Mouse (Mus musculus) embryonic facial prominence, embryonic 13.5 days (tissue): ENCODE results near the gene Hs6st3. TPM values are rescaled to one million over a fixed set of nuclear protein-coding genes. Genes with fewer than 3 reads are reported as not detected.

ENCODE experiments used
- ATAC-seq: fragments of 200-750 bp; cut with Nextera tagmentation; 2 replicates; pipeline ENCODE4 v1.8.0; 2017; ENCODE audit warnings: low read depth; ENCODE audit not compliant: insufficient number of reproducible peaks, insufficient read depth, low FRiP score, low TSS enrichment
- H3K27ac ChIP-seq: fragments of 300-500 bp; sonication (generic); 2 replicates; pipeline ENCODE4 v1.5.1; 2015; ENCODE audit warnings: moderate library complexity, mild to moderate bottlenecking, inconsistent platforms
- H3K27me3 ChIP-seq: fragments of 300-500 bp; sonication (generic); 2 replicates; pipeline ENCODE4 v1.6.1; 2015; ENCODE audit warnings: mild to moderate bottlenecking, inconsistent platforms
- H3K36me3 ChIP-seq: fragments of 300-500 bp; sonication (generic); 2 replicates; pipeline ENCODE4 v1.6.1; 2015; ENCODE audit warnings: mild to moderate bottlenecking, inconsistent platforms
- H3K4me1 ChIP-seq: fragments of 300-500 bp; sonication (generic); 2 replicates; pipeline ENCODE4 v1.6.1; 2015; ENCODE audit warnings: inconsistent platforms
- H3K4me2 ChIP-seq: fragments of 300-500 bp; sonication (generic); 2 replicates; pipeline ENCODE4 v1.6.1; 2015; ENCODE audit warnings: moderate library complexity, mild to moderate bottlenecking, inconsistent platforms
- H3K4me3 ChIP-seq: fragments of 300-500 bp; sonication (generic); 2 replicates; pipeline ENCODE4 v1.5.1; 2015; ENCODE audit warnings: mild to moderate bottlenecking, inconsistent platforms
- H3K9ac ChIP-seq: fragments of 300-500 bp; sonication (generic); 2 replicates; pipeline ENCODE4 v1.6.1; 2015; ENCODE audit warnings: mild to moderate bottlenecking, inconsistent platforms
- H3K9me3 ChIP-seq: fragments of 300-500 bp; sonication (generic); 2 replicates; pipeline ENCODE4 v1.6.1; 2016; ENCODE audit warnings: inconsistent platforms
- WGBS: fragments of 180-500 bp; shearing (Covaris S2); methylation state at CpG from one replicate; pipeline ENCODE4 v1.1.7; 2015; ENCODE audit warnings: mixed read lengths; 5-methylcytosine and 5-hydroxymethylcytosine counted together
- polyA plus RNA-seq: library from polyadenylated mRNA; unstranded; fragments of >200 nt; fragmentation: Nextera tagmentation; extraction: Ambion mirVana; gene quantifications from 2 replicates; pipeline ENCODE4 v1.2.1, GENCODE M21; 2015

Hs6st3 gene
- 0.27 and 0.30 TPM in 2 replicates for polyA plus RNA-seq

DNA sequence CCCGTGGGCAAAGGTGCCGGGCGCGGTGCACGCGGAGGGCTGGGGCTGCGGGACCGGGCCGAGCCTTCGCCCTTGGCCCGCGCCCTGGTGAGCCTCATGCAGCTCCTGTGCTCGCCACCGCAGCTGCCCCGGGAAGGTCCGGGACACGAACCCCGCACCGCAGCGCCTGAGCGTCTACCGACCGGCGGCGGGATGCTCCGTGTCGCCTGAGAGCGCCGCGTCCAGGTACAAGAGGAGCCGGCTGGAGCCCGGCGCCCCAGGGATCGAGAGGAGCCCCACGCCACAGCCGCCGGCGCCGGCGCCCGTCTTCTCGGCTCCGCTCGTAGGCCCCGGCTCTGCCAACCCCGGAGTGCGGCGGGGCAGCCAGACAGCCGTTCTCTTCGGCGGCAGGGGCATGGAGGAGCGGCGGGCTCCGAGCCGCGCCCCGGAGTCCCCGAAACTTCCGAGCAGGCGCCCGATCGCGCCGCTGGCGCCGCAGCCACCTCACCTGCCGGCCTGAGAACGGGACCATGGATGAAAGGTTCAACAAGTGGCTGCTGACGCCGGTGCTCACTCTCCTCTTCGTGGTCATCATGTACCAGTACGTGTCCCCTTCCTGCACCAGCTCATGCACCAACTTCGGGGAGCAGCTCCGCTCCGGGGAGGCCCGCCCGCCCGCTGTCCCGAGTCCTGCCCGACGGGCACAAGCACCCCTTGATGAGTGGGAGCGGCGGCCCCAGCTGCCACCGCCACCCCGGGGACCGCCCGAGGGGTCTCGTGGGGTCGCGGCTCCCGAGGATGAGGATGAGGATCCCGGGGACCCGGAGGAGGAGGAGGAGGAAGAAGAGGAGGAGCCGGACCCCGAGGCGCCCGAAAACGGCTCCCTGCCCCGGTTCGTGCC is at the start of gene Hs6st3:
TSS of gene Hs6st3 (plus strand) at position 436 of the 880 bp plus-strand sequence.
- WGBS: under 1% methylated on average over 100 of the region's 100 CpGs
- Histone ChIP-seq H3K4me1 (peaks cover 15% of the 10 kb centered on the region), H3K27me3 (peaks cover 78% of the 10 kb centered on the region), H3K9ac (peak within 1 kb of the TSS; percentile 76), H3K27ac (no peak within 1 kb of the TSS), H3K4me2 (peak within 1 kb of the TSS; percentile 98), H3K9me3 (no peaks in the 10 kb centered on the region), H3K4me3 (peak within 1 kb of the TSS; percentile 71), H3K36me3 (no peaks in the 10 kb centered on the region)
- ATAC-seq: peak; percentile 15; the same call in 1 of the 2 replicates

DNA sequence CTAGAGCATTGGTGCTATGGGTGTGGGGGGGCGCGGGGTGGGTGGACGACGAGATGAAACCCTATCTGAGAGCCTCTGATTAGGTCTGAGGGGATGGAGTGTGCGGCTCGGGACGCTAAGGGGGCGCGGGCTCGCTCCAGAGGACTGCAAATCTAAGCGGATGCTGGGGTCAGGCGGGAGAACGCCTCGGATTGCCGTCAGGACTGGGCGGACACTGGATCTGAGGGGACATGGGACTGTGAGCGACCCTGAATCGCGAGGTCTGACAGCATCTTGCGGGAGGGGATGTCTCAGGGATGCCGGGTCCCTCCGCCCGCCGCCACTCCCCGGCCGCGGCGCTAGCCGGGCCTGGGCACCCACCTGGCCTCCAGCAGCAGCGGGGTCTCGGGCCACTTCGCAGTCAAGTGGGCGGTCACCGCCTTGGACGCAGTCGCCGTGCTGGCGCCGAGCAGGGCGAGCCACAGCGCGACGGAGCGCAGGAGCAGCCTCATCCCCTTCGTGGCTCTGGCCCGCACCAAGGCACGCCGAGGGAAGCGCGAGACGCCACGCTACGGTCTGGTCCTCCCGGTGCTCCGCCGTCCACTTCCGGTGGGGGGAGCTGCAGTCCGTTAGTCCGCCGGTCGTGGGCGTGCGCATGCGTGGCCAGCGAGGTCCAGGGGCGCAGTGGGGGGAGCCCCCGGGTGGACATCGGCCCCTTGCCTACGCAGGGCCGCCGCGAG is 39.1 kb upstream of the Hs6st3 start, which contains the start of gene Uggt2:
TSS of gene Uggt2 (minus strand) at position 580 of the 719 bp plus-strand sequence.
- peak; percentile 86 for ATAC-seq
- Histone ChIP-seq H3K9me3 (no peaks in the 10 kb centered on the region), H3K27ac (peak within 1 kb of the TSS; percentile 80), H3K4me1 (peaks cover 14% of the 10 kb centered on the region), H3K27me3 (no peaks in the 10 kb centered on the region), H3K9ac (peak within 1 kb of the TSS; percentile 92), H3K36me3 (no peaks in the 10 kb centered on the region), H3K4me2 (peak within 1 kb of the TSS; percentile 85), H3K4me3 (peak within 1 kb of the TSS; percentile 82)
- WGBS: under 1% methylated on average over 70 of the region's 72 CpGs

DNA sequence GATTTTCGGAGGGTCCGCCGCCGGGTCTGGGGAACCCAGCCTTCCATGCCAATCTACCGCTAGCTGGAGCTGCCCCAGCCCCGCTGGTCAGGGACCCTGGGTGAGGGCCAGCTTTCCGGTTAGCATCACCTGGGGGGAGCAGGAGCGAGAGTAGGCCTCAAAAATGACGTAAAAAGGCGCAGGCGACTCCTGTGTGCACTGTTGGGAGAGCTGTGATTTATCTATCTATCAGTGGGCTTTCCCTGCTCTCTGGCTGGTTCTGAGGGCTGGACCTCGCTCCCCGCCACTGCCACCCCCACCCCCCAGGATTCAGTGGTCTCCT is 38.6 kb upstream of the Hs6st3 start:
- Histone ChIP-seq H3K27me3 (no peaks in the 10 kb centered on the region), H3K4me3 (peak overlapping the region; percentile 82), H3K27ac (peak overlapping the region; percentile 80), H3K9ac (peak overlapping the region; percentile 92), H3K4me2 (peak overlapping the region; percentile 85), H3K4me1 (peaks cover 14% of the 10 kb centered on the region), H3K9me3 (no peaks in the 10 kb centered on the region), H3K36me3 (no peaks in the 10 kb centered on the region)
- WGBS: 2% methylated on average over 13 of the region's 13 CpGs
- peak; percentile 71 for ATAC-seq

DNA sequence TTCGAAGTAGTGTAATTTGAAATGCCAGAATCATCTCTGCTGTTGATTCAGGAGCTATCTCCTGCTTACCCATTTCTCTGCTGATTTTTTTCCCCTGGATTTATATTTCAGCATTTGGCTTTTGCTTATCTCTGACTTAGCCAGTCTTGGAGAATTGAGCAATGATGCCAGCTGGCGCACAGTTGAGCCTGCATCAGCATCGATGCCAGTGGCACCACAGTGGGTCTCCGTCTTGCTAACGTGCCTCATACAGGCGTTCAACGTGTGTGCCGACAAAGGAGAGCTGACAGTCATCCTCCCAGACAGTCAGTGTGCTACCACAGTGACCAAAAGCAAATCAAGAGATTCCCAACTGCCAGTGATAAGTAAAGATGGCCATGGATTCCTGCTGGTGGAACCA is 30.6 kb upstream of the Hs6st3 start:
- Histone ChIP-seq H3K9me3 (no peaks in the 10 kb centered on the region), H3K27me3 (no peaks in the 10 kb centered on the region)
- ATAC-seq: no peak

DNA sequence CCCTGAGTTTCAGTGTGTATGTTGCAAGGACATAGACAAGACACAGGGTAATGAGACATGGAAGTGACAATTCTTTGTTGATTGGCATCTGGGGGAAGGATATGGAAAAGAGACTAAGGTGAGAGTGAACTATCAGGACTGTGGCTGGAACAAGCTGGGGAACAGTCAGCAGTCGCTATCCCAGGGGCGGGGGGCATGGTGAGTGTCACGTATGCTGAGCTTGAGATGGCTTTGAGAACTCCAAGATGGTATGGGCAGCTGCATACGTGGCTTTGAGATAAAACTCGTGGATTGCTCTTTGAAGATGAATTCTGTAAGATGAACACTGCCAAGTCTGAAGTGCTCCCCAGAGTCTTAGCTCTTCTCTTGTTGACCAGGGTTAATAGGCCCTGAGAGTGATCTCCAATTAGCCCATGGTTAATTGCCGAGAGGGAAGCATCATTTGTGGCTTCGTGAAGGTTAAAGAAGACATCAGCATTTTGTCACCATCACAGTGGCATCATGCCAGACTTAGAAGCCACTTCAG is 29.3 kb upstream of the Hs6st3 start:
- no peaks in the 10 kb centered on the region for H3K36me3 ChIP-seq
- H3K9ac ChIP-seq: no peak overlapping the region
- H3K4me1 ChIP-seq: no peaks in the 10 kb centered on the region
- H3K9me3 ChIP-seq: no peaks in the 10 kb centered on the region
- no peak overlapping the region for H3K4me2 ChIP-seq
- WGBS: 68% methylated on average over 7 of the region's 7 CpGs
- no peaks in the 10 kb centered on the region for H3K27me3 ChIP-seq
- ATAC-seq: no peak
- H3K27ac ChIP-seq: no peak overlapping the region
- no peak overlapping the region for H3K4me3 ChIP-seq

More for the DNA sequence above, 30.6 kb upstream of the Hs6st3 start:
- WGBS: 89% methylated on average over 8 of the region's 8 CpGs
- Histone ChIP-seq H3K36me3 (no peaks in the 10 kb centered on the region), H3K4me3 (no peak overlapping the region), H3K4me2 (no peak overlapping the region), H3K9ac (no peak overlapping the region), H3K4me1 (no peaks in the 10 kb centered on the region), H3K27ac (no peak overlapping the region)

DNA sequence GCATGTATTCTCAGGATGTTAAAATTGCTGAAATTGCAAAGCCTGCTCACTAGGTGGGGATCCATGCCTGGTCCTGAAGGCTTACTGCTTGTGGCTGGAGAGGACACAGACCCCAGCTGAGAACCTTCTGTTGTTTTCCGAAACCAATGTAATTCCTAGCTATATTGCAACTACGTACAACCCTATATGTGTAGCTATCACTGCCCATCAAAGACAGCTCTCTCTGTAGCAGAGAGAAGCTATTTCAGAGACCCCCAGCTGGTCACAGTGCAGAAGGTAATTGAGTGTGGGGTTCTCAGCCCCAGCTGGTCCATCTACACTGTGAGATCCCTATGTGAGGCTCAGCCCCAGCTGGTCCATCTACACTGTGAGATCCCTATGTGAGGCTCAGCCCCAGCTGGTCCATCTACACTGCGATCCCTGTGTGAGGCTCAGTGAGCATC is 28.3 kb upstream of the Hs6st3 start:
- WGBS: 81% methylated on average over 3 of the region's 3 CpGs
- H3K9ac ChIP-seq: no peak overlapping the region
- no peaks in the 10 kb centered on the region for H3K36me3 ChIP-seq
- H3K4me2 ChIP-seq: no peak overlapping the region
- ATAC-seq: no peak
- no peak overlapping the region for H3K4me3 ChIP-seq
- no peak overlapping the region for H3K27ac ChIP-seq
- no peaks in the 10 kb centered on the region for H3K9me3 ChIP-seq
- H3K27me3 ChIP-seq: no peaks in the 10 kb centered on the region
- H3K4me1 ChIP-seq: no peaks in the 10 kb centered on the region

DNA sequence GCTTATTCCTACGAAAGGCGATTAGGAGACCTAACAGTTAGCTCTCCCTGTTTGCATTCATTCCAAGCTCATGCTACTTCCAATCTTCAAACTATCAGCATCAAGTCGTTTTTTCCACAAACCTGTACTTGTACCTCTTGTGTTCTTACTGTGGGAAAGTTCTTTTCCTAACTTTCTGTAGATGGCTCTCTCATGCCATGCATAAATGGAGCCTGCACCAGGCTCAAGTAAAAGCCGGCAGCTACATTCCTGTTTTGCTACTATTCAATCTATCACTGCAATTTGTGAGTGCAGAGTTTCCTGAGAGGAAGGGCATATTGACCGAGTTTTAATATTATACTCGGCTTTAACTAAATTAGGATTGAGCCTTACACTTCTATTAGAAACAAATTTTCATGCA is 25.6 kb upstream of the Hs6st3 start:
- Histone ChIP-seq H3K4me3 (no peak overlapping the region), H3K9me3 (no peaks in the 10 kb centered on the region), H3K27ac (no peak overlapping the region), H3K4me1 (no peaks in the 10 kb centered on the region), H3K4me2 (no peak overlapping the region), H3K36me3 (no peaks in the 10 kb centered on the region), H3K27me3 (no peaks in the 10 kb centered on the region), H3K9ac (no peak overlapping the region)
- WGBS: 61% methylated on average over 6 of the region's 6 CpGs
- ATAC-seq: no peak

DNA sequence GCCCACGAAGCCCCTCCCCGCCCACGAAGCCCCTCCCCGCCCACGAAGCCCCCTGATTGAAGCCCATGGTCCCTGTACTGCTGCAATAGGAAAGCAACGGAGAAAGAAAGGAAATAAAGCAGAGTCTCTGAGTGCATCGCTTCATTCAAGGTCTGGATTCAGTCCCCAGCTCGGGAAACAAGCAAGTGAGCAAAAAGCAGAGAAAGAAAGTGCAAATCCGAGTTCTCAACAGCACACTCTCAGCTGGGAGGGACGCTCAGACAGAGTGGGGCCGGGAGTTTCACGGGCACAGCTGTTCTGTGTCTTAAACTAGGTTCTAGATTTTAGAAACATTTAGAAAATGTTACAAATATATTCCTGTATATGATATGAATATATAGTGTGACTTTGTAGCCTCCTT is 14.6 kb upstream of the Hs6st3 start:
- Histone ChIP-seq H3K9me3 (no peaks in the 10 kb centered on the region), H3K4me3 (peak overlapping the region; percentile 42), H3K27ac (peak overlapping the region; percentile 39; the same call in 1 of the 2 replicates), H3K4me2 (peak overlapping the region; percentile 61), H3K4me1 (peaks cover 6% of the 10 kb centered on the region; the same call in 1 of the 2 replicates), H3K9ac (peak overlapping the region; percentile 58; the same call in 1 of the 2 replicates), H3K36me3 (no peaks in the 10 kb centered on the region), H3K27me3 (peaks cover 4% of the 10 kb centered on the region; the same call in 1 of the 2 replicates)
- WGBS: 4% methylated on average over 12 of the region's 12 CpGs
- ATAC-seq: peak; percentile 5; the same call in 1 of the 2 replicates

DNA sequence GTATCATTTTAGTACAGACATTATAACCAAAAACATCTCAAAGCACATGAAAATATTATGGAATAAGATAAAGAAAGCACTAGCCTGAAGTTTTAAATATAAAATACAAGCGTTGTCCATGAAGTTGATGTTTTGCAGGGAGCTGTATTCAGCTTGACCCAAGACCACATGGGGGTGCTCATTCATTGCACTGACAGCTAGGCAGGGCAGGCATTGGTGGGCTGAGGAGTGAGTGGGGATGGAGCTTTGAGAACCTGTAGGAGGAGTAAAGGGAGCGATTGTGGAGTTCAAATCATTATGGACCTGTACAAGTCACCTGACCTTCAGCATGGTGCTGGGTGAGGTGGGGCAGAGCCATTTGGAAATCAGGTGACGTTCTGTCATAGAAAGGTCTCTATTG is 14.1 kb upstream of the Hs6st3 start:
- Histone ChIP-seq H3K4me2 (peak overlapping the region; percentile 61), H3K4me1 (peaks cover 6% of the 10 kb centered on the region; the same call in 1 of the 2 replicates), H3K9ac (no peak overlapping the region), H3K4me3 (peak overlapping the region; percentile 42), H3K9me3 (no peaks in the 10 kb centered on the region), H3K36me3 (no peaks in the 10 kb centered on the region), H3K27ac (peak overlapping the region; percentile 39; the same call in 1 of the 2 replicates), H3K27me3 (peaks cover 4% of the 10 kb centered on the region; the same call in 1 of the 2 replicates)
- WGBS: 25% methylated on average over 3 of the region's 3 CpGs
- 0 out of 2 replicates have a peak, but pooled peaks have one; percentile 74 for ATAC-seq

DNA sequence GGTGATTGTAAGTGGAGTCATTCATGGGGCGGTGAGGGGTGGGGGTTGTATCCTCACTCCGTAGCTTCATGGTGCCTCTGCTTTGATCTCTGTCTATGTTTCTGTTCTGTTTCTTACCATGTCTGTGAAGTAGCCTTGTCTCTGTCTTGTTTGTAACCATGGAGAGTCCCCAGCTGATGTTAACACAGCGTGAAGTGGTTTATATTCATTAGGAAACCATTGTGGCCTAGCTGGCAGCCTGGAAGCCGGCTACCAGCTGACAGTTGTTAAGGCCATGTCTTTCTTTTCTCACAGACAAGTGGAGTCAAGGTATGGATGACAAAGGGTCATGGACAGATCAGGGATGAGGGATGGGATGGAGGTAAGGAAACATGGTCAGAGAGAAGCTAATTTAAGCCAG is 12.3 kb upstream of the Hs6st3 start:
- 51% methylated on average over 4 of the region's 4 CpGs for WGBS
- no peak overlapping the region for H3K9ac ChIP-seq
- H3K27ac ChIP-seq: no peak overlapping the region
- peaks cover 4% of the 10 kb centered on the region; the same call in 1 of the 2 replicates for H3K27me3 ChIP-seq
- H3K9me3 ChIP-seq: no peaks in the 10 kb centered on the region
- no peak overlapping the region for H3K4me3 ChIP-seq
- no peak overlapping the region for H3K4me2 ChIP-seq
- no peak for ATAC-seq
- H3K36me3 ChIP-seq: no peaks in the 10 kb centered on the region
- peaks cover 6% of the 10 kb centered on the region; the same call in 1 of the 2 replicates for H3K4me1 ChIP-seq

DNA sequence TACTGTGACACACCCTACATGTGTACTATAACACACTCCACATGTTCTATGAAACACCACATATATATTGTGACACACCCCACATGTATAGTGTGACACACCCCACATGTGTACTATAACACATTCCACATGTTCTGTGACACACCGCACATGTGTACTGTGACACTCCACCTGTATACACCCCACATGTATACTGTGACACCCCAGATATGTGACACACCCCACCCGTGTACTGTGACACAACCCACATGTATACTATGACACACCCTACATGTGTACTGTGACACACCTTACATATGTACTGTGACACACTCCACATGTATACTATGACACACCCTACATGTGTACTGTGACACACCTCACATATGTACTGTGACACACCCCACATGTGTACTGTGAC is 10.8 kb upstream of the Hs6st3 start:
- no peak overlapping the region for H3K27ac ChIP-seq
- H3K4me1 ChIP-seq: peaks cover 6% of the 10 kb centered on the region; the same call in 1 of the 2 replicates
- H3K9ac ChIP-seq: no peak overlapping the region
- H3K4me2 ChIP-seq: no peak overlapping the region
- ATAC-seq: peak; percentile 62
- no peaks in the 10 kb centered on the region for H3K36me3 ChIP-seq
- H3K27me3 ChIP-seq: peaks cover 4% of the 10 kb centered on the region; the same call in 1 of the 2 replicates
- 94% methylated on average over 2 of the region's 2 CpGs for WGBS
- H3K9me3 ChIP-seq: no peaks in the 10 kb centered on the region
- H3K4me3 ChIP-seq: no peak overlapping the region
